Mouse (Mus musculus) limb, embryonic 14.5 days (tissue): ENCODE results near the gene Slc25a39. TPM values are rescaled to one million over a fixed set of nuclear protein-coding genes. Genes with fewer than 3 reads are reported as not detected.

Experiments
- ATAC-seq: fragments of 200-750 bp; cut with Nextera tagmentation; 2 replicates; pipeline ENCODE4 v1.8.0; 2017; ENCODE audit warnings: low read depth, moderate number of reproducible peaks, moderate TSS enrichment; ENCODE audit not compliant: low FRiP score
- DNase-seq: peaks from one replicate; pipeline ENCODE4 v3.0.0-alpha.2; 2015; ENCODE audit warnings: low spot score
- H3K27ac ChIP-seq: fragments of 300-500 bp; sonication (generic); replicated peaks from 2 replicates; pipeline ENCODE4 v1.5.1; 2014; ENCODE audit warnings: low read depth, mild to moderate bottlenecking, low read length, moderate library complexity, mixed read lengths
- H3K27me3 ChIP-seq: fragments of 300-500 bp; sonication (generic); 2 replicates; pipeline ENCODE4 v1.6.1; 2014; ENCODE audit warnings: low read length, mixed read lengths; ENCODE audit not compliant: control insufficient read depth, insufficient read depth
- H3K36me3 ChIP-seq: fragments of 300-500 bp; sonication (generic); 2 replicates; pipeline ENCODE4 v1.6.1; 2014; ENCODE audit warnings: mild to moderate bottlenecking, low read length, moderate library complexity, mixed read lengths; ENCODE audit not compliant: control insufficient read depth, insufficient read depth
- H3K4me1 ChIP-seq: fragments of 300-500 bp; sonication (generic); 2 replicates; pipeline ENCODE4 v1.6.1; 2014; ENCODE audit warnings: antibody characterized with exemption, low read length, mixed read lengths; ENCODE audit not compliant: control insufficient read depth, insufficient read depth
- H3K4me2 ChIP-seq: fragments of 300-500 bp; sonication (generic); replicated peaks from 2 replicates; pipeline ENCODE4 v1.6.1; 2014; ENCODE audit warnings: low read depth, mild to moderate bottlenecking, low read length, moderate library complexity; ENCODE audit not compliant: severe bottlenecking
- H3K4me3 ChIP-seq: fragments of 300-500 bp; sonication (generic); replicated peaks from 2 replicates; pipeline ENCODE4 v1.5.1; 2014; ENCODE audit warnings: low read length
- H3K9ac ChIP-seq: fragments of 300-500 bp; sonication (generic); 2 replicates; pipeline ENCODE4 v1.6.1; 2014; ENCODE audit warnings: mild to moderate bottlenecking, low read depth, low read length, moderate library complexity; ENCODE audit not compliant: severe bottlenecking
- H3K9me3 ChIP-seq: fragments of 300-500 bp; sonication (generic); 2 replicates; pipeline ENCODE4 v1.6.1; 2016; ENCODE audit warnings: low read length; ENCODE audit not compliant: control insufficient read depth
- POLR2A ChIP-seq: fragments of 200-500 bp; IDR thresholded peaks from 2 replicates; pipeline ENCODE4 v1.8.0; 2012; ENCODE audit warnings: inconsistent platforms, mild to moderate bottlenecking, moderate library complexity, borderline replicate concordance; ENCODE audit not compliant: insufficient read depth, insufficient read length; ENCODE audit errors: extremely low read depth
- WGBS: fragments of 180-500 bp; shearing (Covaris S2); extraction: QIAGEN DNeasy Blood & Tissue Kit; methylation state at CpG from one replicate; pipeline ENCODE4 v1.1.7; 2014; 5-methylcytosine and 5-hydroxymethylcytosine counted together
- polyA plus RNA-seq, 2 experiments: library from polyadenylated mRNA; depleted of rRNA in 1 of 2; stranded (reverse) in 1 of 2; unstranded in 1 of 2; fragments of >200 nt; fragmentation: Nextera tagmentation in 1 of 2; extraction: Ambion mirVana in 1 of 2; gene quantifications; 2 replicates each; pipeline versions ENCODE4 v1.2.1 to v1.2.3; 2012 to 2014

Gene Slc25a39
- polyA plus RNA-seq, 2 experiments, result 120 to 179 TPM

- Histone ChIP-seq H3K9ac (peak overlapping the region; percentile 6; the same call in 1 of the 2 replicates), H3K4me2 (peak overlapping the region; percentile 30), H3K4me1 (peaks cover 10% of the 10 kb centered on the region), H3K27ac (no peak overlapping the region), H3K9me3 (no peaks in the 10 kb centered on the region), H3K36me3 (no peaks in the 10 kb centered on the region), H3K4me3 (no peak overlapping the region), H3K27me3 (no peaks in the 10 kb centered on the region; the same call in 1 of the 2 replicates)
- ATAC-seq (no peak), DNase-seq (no peak)
- 20% methylated on average over 8 of the region's 8 CpGs for WGBS
- no peak for TF ChIP-seq POLR2A
Measured at GRCm38 (mm10) chr11:102376196-102376835, 31.4 kb downstream of the Slc25a39 start.

DNA sequence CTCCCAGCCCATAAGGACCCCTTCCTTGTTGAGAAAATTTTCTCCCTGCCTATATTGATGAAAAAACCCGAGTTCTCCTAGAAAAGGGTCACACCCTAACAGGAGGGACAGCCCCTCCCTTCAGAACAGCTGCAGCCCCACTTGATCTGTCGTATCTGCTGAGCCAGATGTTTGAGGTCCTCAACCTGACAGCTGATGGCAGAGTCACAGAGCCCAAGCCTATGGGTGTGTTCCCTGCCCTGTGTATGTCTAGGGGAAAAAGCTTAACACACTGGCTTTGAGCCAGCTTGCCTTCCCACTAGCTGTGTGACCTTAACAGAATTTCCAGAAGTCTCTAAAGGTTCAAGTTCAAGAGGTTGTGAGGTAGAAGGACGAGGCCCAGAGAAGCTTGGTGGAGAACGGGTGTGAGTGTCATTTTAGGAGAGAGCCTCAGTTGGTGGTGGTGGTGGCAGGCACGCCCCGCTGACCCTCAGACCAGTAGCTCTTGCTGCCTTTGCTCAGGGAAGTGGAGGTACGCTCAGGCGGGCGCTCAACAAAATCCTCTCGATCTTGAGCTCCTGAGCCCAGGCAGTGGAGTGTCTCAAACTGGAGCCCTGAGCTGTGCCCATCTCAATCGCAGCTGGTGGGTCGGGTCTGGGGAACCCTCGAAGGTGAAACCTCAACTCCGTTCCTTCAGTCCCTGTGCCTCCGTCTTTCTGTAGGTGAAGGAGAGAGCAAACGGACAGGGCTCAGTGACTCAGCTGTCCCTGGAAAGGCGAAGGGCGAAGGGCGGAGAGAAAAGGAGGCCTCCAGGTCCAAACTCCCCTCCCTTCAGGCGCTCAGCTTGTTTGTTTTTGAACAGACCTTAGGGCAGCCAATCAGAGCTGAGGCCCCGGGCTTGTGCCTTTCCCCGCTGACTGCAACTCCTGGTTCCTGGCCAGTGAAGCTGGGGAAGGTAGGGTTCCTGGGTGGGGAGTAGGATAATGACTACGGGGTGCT is 32.3 kb downstream of the Slc25a39 start:
- ATAC-seq, result peak; percentile 81
- no peaks in the 10 kb centered on the region; the same call in 1 of the 2 replicates for H3K27me3 ChIP-seq
- peak; percentile 51 for DNase-seq
- H3K4me2 ChIP-seq, result peak overlapping the region; percentile 30
- WGBS, result 8% methylated on average over 22 of the region's 23 CpGs
- H3K4me3 ChIP-seq, result no peak overlapping the region
- H3K27ac ChIP-seq, result no peak overlapping the region
- no peak for TF ChIP-seq POLR2A
- H3K9me3 ChIP-seq, result no peaks in the 10 kb centered on the region
- peak overlapping the region; percentile 6; the same call in 1 of the 2 replicates for H3K9ac ChIP-seq
- no peaks in the 10 kb centered on the region for H3K36me3 ChIP-seq
- H3K4me1 ChIP-seq, result peaks cover 10% of the 10 kb centered on the region

- no peak overlapping the region for H3K4me3 ChIP-seq
- DNase-seq (no peak), ATAC-seq (no peak)
- H3K9ac ChIP-seq, result no peak overlapping the region
- no peaks in the 10 kb centered on the region for H3K9me3 ChIP-seq
- peaks cover 10% of the 10 kb centered on the region for H3K4me1 ChIP-seq
- no peaks in the 10 kb centered on the region for H3K36me3 ChIP-seq
- H3K4me2 ChIP-seq, result no peak overlapping the region
- TF ChIP-seq POLR2A, result no peak
- H3K27me3 ChIP-seq, result no peaks in the 10 kb centered on the region; the same call in 1 of the 2 replicates
- H3K27ac ChIP-seq, result no peak overlapping the region
- 76% methylated on average over 7 of the region's 7 CpGs for WGBS
Measured at GRCm38 (mm10) chr11:102374108-102374725, 33.5 kb downstream of the Slc25a39 start.

DNA sequence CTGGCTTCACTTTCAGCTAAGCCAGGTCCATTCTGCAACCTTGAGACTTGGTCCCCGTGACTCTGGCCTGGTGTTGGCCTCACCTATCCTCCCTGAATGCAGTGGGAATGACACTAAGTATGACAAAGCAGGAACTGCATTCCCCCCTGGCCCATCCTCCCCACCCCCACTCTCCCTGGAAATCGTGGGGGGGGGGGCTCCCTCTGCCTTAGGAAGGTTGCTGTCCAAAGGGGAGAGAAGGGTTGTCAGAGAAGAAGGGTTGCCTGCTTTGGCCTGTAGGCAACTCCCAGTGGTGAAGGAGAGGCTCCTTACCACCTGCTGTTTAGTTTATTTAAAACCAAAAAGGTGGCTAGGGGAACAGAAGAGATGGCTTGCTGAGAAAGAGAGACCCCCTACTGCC is 34.1 kb downstream of the Slc25a39 start:
- Histone ChIP-seq H3K9ac (no peak overlapping the region), H3K4me2 (no peak overlapping the region), H3K36me3 (no peaks in the 10 kb centered on the region), H3K4me1 (peaks cover 10% of the 10 kb centered on the region), H3K4me3 (no peak overlapping the region), H3K27me3 (no peaks in the 10 kb centered on the region; the same call in 1 of the 2 replicates), H3K27ac (no peak overlapping the region), H3K9me3 (no peaks in the 10 kb centered on the region)
- WGBS, result 21% methylated on average over 2 of the region's 2 CpGs
- ATAC-seq (no peak), DNase-seq (no peak)
- TF ChIP-seq POLR2A, result no peak

GRCm38 (mm10) chr11:102372936-102373335 is 34.8 kb downstream of the Slc25a39 start:
- Histone ChIP-seq H3K27me3 (no peaks in the 10 kb centered on the region; the same call in 1 of the 2 replicates), H3K4me1 (peaks cover 10% of the 10 kb centered on the region), H3K27ac (no peak overlapping the region), H3K4me2 (no peak overlapping the region), H3K4me3 (no peak overlapping the region), H3K9ac (no peak overlapping the region), H3K9me3 (no peaks in the 10 kb centered on the region), H3K36me3 (no peaks in the 10 kb centered on the region)
- ATAC-seq (no peak), DNase-seq (no peak)
- WGBS, result 35% methylated on average over 14 of the region's 14 CpGs
- TF ChIP-seq POLR2A, result no peak
